In the genomic region with DNA sequence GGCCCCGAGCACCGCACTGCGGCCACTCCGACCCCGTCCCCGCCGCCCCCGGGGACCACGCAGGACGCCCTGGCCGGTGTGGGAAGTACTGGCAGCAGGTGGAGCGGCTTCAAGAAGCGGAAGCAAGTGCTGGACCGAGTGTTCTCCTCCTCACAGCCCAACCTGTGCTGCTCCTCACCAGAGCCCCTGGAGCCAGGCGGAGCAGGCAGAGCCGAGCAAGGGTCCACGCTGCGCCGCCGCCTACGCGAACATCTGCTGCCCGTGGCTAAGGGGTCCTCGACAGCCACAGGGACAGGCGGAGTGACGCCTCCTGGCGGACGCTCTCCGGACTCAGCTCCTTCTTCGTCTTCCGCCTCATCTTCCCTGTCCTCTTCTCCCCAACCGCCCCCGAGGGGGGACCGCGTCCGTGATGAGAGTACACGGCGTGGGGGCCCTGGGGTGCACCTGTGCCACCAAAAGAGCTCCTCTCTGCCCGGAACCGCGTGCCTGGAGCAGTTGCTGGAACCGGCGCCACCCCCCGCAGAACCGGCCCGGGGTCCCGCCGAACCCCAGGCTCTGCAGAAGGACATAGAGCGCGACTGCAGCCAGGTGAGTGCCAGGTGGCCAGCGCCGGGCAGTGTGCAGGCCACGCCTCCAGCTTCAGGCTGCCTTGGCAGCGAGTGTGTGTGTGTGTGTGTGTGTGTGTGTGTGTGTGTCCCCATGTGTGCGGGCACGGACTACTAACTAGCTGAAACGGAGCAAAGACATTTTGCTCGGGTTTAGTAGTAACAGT, we compare ENCODE assay signal across 8 mouse cellular contexts. TPM values are rescaled to one million over a fixed set of nuclear protein-coding genes. Genes with fewer than 3 reads are reported as not detected.
A peak's percentile ranks its signal among the peaks of the same experiment; 100 is the strongest.
DNase-seq lines count a peak whose midpoint lies in the region; ATAC-seq and TF ChIP-seq lines count a peak whose summit lies in the region.

No protein-coding gene starts in this region.

- H3K27ac ChIP-seq in intestine, postnatal 0 days (ENCODE audit: low read depth, low read length) = no peak overlapping the region
- 0 out of 2 replicates have a peak overlapping the region, but pooled peaks have one; percentile 10 for H3K27ac ChIP-seq in limb, embryonic 10.5 days

- H3K9ac ChIP-seq in intestine, postnatal 0 days (ENCODE audit: low read depth, low read length) = peak overlapping the region; percentile 37

- DNase-seq in cerebellum, adult 8-10 months = no peak
- DNase-seq in embryo, embryonic 11 days = peak; percentile 76
- peak; percentile 72 for DNase-seq in limb, embryonic 10.5 days (ENCODE audit: low spot score)
- peak; percentile 74 for DNase-seq in right cerebral cortex, postnatal 4 days

- H3K27me3 ChIP-seq in intestine, postnatal 0 days (replicated peaks; ENCODE audit: control insufficient read depth, insufficient read depth, low read length) = peaks cover 19% of the 10 kb centered on the region; the same call in 1 of the 2 replicates
- peaks cover 46% of the 10 kb centered on the region for H3K27me3 ChIP-seq in limb, embryonic 10.5 days (ENCODE audit: low read depth, poor library complexity, severe bottlenecking)

- H3K4me1 ChIP-seq in intestine, postnatal 0 days (replicated peaks; ENCODE audit: control insufficient read depth, insufficient read depth, low read length) = 0 out of 2 replicates have a peak, but pooled peaks cover 3% of the 10 kb centered on the region
- H3K4me1 ChIP-seq in limb, embryonic 10.5 days = peaks cover 17% of the 10 kb centered on the region

- H3K4me3 ChIP-seq in intestine, postnatal 0 days (ENCODE audit: low read depth, low read length) = peak overlapping the region; percentile 64
- peak overlapping the region; percentile 65 for H3K4me3 ChIP-seq in limb, embryonic 10.5 days

- 1% methylated on average over 49 of the region's 58 CpGs for WGBS in intestine, postnatal 0 days
- WGBS in limb, embryonic 10.5 days = 2% methylated on average over 56 of the region's 58 CpGs

- TF ChIP-seq CTCF in intestine, postnatal 0 days (IDR thresholded peaks at IDR 0.05; ENCODE audit: low read depth) = peak; percentile 73

- peak overlapping the region; percentile 98 for H3K4me2 ChIP-seq in intestine, postnatal 0 days (replicated peaks; ENCODE audit: low read depth)

- no peaks in the 10 kb centered on the region for H3K36me3 ChIP-seq in intestine, postnatal 0 days (ENCODE audit: control insufficient read depth, insufficient read depth)
- no peaks in the 10 kb centered on the region for H3K36me3 ChIP-seq in limb, embryonic 10.5 days

- ATAC-seq in cerebellum, adult (ENCODE audit: insufficient number of reproducible peaks, low FRiP score, low TSS enrichment) = peak; percentile 62
- ATAC-seq in granulocyte monocyte progenitor cell, adult 5-6 weeks (replicated peaks; ENCODE audit: poor library complexity, severe bottlenecking) = peak; percentile 65
- ATAC-seq in intestine, postnatal 0 days = peak; percentile 65
- ATAC-seq in megakaryocyte-erythroid progenitor cell, adult 5-6 weeks (replicated peaks; ENCODE audit: low FRiP score, low TSS enrichment, poor library complexity, severe bottlenecking) = peak; percentile 69

- no peaks in the 10 kb centered on the region for H3K9me3 ChIP-seq in intestine, postnatal 0 days (ENCODE audit: control insufficient read depth)
- no peaks in the 10 kb centered on the region for H3K9me3 ChIP-seq in limb, embryonic 10.5 days (replicated peaks)

RNA-seq across cellular contexts. Expression of a gene that starts 0.5 kb away (rescaled TPM):
- total RNA-seq in granulocyte monocyte progenitor cell, adult 5-6 weeks (2014; fragmentation: Nextera tagmentation) = 42.4 and 50.0 TPM in 2 replicates
- total RNA-seq in granulocyte monocyte progenitor cell, adult 5-6 weeks (2017) = 70.2 and 82.8 TPM in 2 replicates
- polyA plus RNA-seq in intestine, postnatal 0 days (2015; fragmentation: Nextera tagmentation; extraction: Ambion mirVana) = 1.2 and 1.7 TPM in 2 replicates
- 0.10 and 0.15 TPM in 2 replicates for polyA plus RNA-seq in limb, embryonic 10.5 days (2016; fragmentation: Nextera tagmentation; extraction: Ambion mirVana)
- 2.5 and 5.9 TPM in 2 replicates for total RNA-seq in megakaryocyte-erythroid progenitor cell, adult 5-6 weeks (2014; fragmentation: Nextera tagmentation)
- total RNA-seq in megakaryocyte-erythroid progenitor cell, adult 5-6 weeks (2017) = 6.4 and 11.8 TPM in 2 replicates
